Mouse (Mus musculus) sigmoid colon, adult 10 weeks (tissue): ENCODE measurements around the gene Lmo7. TPM values are rescaled to one million over a fixed set of nuclear protein-coding genes. Genes with fewer than 3 reads are reported as not detected.

Experiments used
- polyA plus RNA-seq: library from polyadenylated mRNA; stranded (reverse); fragments of 350-450 nt; fragmentation: Illumina TruSeq; extraction: RNeasy Lipid Tissue Mini Kit (QIAGEN cat#74804); gene quantifications from one replicate; pipeline ENCODE4 v1.2.3, GENCODE M21; 2014; ENCODE audit warnings: low read depth, low replicate concordance

Gene Lmo7
- 468 TPM for polyA plus RNA-seq

GRCm38 (mm10) chr14:101729237-101729971 is at the start of gene Lmo7, which contains the start of gene Gm9922:
Gene Lmo7, plus strand, starts transcription at chr14:101729957.
Gene Gm9922, minus strand, starts transcription at chr14:101729814.

Other genes with a start within 250 kb of the Lmo7 start
- gene Tbc1d4, start 120.8 kb upstream of the Lmo7 start, polyA plus RNA-seq, result 28.3 TPM
- 95.7 TPM for gene Commd6, start 89.3 kb upstream of the Lmo7 start, polyA plus RNA-seq
- 130 TPM for gene Uchl3, start 76.0 kb upstream of the Lmo7 start, polyA plus RNA-seq
- not detected for gene Gm9922, start 143 bp upstream of the Lmo7 start, polyA plus RNA-seq